Mouse (Mus musculus): ENCODE results near the gene Cnr2.

The Cnr2 gene

DNA sequence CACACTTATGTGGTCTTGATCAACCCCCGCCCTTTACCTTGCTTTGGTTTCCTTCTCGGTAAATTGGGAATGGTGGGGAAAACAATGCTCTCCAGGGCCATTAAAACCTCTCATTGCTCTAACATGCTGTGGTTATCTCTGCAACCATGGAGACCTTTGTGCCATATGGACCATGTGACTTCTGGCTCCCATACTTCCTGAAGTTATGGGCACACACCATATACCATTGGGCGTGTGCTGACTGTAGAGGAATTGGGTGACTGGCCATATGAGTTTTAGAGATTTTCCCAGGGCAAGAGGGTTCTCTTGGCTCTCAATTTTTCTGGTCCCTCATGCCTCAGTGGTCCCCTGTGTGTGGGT, 24.1 kb downstream of the Cnr2 start:
- peaks cover 16% of the 10 kb centered on the region for H3K27me3 ChIP-seq (ENCODE audit: insufficient read depth, low read length)
- H3K9me3 ChIP-seq (ENCODE audit: low read length): no peaks in the 10 kb centered on the region
- no peak for TF ChIP-seq POU5F1 (IDR thresholded peaks at IDR 0.05; ENCODE audit: borderline replicate concordance, low read length)
- no peak for TF ChIP-seq NANOG (IDR thresholded peaks at IDR 0.05; ENCODE audit: borderline replicate concordance, low read length)
- no peak for TF ChIP-seq CTCF (conservative IDR thresholded peaks at IDR 0.05; ENCODE audit: low read length)

GRCm38 (mm10) chr4:135920304-135921241, 25.4 kb downstream of the Cnr2 start, which contains the start of gene Fuca1:
Gene Fuca1 (plus strand): TSS chr4:135920735.
- Histone ChIP-seq H3K27me3 (ENCODE audit: insufficient read depth, low read length) (peaks cover 16% of the 10 kb centered on the region), H3K9me3 (ENCODE audit: low read length) (no peaks in the 10 kb centered on the region), H3K4me3 (replicated peaks; ENCODE audit: low read length) (peak within 1 kb of the TSS; percentile 91), H3K4me1 (replicated peaks; ENCODE audit: low read depth, low read length) (peaks cover 59% of the 10 kb centered on the region), H3K36me3 (ENCODE audit: insufficient read depth, low read length) (peaks cover 25% of the 10 kb centered on the region)
- TF ChIP-seq POU5F1 (IDR thresholded peaks at IDR 0.05; ENCODE audit: borderline replicate concordance, low read length) (no peak), CTCF (conservative IDR thresholded peaks at IDR 0.05; ENCODE audit: low read length) (peak; percentile 75)

More for the DNA sequence above, 24.1 kb downstream of the Cnr2 start:
- Histone ChIP-seq H3K4me3 (replicated peaks; ENCODE audit: low read length) (no peak overlapping the region), H3K36me3 (ENCODE audit: insufficient read depth, low read length) (peaks cover 15% of the 10 kb centered on the region), H3K4me1 (replicated peaks; ENCODE audit: low read depth, low read length) (peaks cover 46% of the 10 kb centered on the region)

DNA sequence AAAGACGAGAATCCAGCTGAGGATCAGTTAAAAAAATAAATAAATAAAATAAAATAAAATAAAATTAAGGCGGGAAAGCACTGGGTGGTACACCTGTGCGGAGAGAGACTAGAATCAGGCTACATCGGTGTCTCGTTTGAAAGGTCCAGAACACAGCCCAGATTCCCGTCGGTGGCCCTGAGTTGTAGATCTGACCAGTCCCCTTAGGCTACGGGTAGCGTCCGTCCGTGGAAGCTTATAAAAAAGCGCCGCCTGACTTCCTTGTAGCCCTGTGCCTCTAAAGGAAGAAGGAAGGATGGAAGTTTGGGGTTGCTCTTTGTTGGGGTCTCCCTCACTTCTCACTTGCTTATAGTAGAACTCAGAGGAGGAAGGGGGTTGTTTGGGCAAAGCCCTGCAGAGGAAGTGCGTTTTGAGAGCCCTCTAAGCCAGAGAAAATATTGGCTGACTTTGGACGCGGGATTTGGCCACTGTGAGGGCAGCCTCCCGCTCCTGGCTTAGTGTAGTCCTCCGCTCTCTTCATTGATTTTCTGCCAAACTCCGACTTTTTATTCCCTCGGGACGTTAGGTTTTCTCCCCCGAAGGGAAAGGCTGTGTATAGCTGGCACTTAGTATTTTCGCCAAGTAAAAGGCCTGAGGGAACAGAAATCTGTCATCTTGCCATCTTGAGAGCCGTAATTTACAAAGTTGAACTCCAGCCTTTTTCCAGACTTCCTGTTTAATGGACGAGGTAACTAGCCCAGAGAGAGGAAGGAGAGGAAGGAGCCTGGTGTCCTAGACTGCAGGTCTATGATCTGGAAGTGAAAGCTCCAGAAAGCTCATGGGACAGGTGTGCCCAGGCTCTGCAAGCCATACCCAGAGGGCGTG, 26.3 kb downstream of the Cnr2 start:
- peaks cover 25% of the 10 kb centered on the region for H3K36me3 ChIP-seq (ENCODE audit: insufficient read depth, low read length)
- TF ChIP-seq CTCF (conservative IDR thresholded peaks at IDR 0.05; ENCODE audit: low read length) (no peak), POU5F1 (IDR thresholded peaks at IDR 0.05; ENCODE audit: borderline replicate concordance, low read length) (no peak), NANOG (IDR thresholded peaks at IDR 0.05; ENCODE audit: borderline replicate concordance, low read length) (no peak)
- H3K27me3 ChIP-seq (ENCODE audit: insufficient read depth, low read length): peaks cover 15% of the 10 kb centered on the region
- H3K4me3 ChIP-seq (replicated peaks; ENCODE audit: low read length): peak overlapping the region; percentile 91
- H3K9me3 ChIP-seq (ENCODE audit: low read length): no peaks in the 10 kb centered on the region
- H3K4me1 ChIP-seq (replicated peaks; ENCODE audit: low read depth, low read length): peaks cover 66% of the 10 kb centered on the region

DNA sequence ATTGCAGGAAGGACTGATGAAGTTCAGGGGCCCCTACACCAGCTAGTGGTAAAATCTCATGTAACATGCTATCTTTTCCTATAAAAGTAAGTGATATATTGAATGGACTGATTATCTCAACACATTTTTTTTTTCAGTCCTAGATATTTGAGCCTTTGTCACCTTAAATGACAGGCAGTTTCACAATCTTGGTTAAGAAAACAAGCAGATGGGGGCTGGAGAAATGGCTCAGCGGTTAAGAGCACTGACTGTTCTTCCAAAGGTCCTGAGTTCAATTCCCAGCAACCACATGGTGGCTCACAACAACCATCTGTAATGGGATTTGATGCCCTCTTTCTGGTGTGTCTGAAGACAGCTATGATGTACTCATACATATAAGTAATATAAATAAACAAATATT, 27.0 kb downstream of the Cnr2 start:
- Histone ChIP-seq H3K27me3 (ENCODE audit: insufficient read depth, low read length) (peaks cover 8% of the 10 kb centered on the region), H3K4me1 (replicated peaks; ENCODE audit: low read depth, low read length) (peaks cover 67% of the 10 kb centered on the region), H3K4me3 (replicated peaks; ENCODE audit: low read length) (no peak overlapping the region), H3K36me3 (ENCODE audit: insufficient read depth, low read length) (peaks cover 25% of the 10 kb centered on the region), H3K9me3 (ENCODE audit: low read length) (no peaks in the 10 kb centered on the region)
- TF ChIP-seq CTCF (conservative IDR thresholded peaks at IDR 0.05; ENCODE audit: low read length): no peak
- TF ChIP-seq POU5F1 (IDR thresholded peaks at IDR 0.05; ENCODE audit: borderline replicate concordance, low read length): no peak
- TF ChIP-seq NANOG (IDR thresholded peaks at IDR 0.05; ENCODE audit: borderline replicate concordance, low read length): no peak

DNA sequence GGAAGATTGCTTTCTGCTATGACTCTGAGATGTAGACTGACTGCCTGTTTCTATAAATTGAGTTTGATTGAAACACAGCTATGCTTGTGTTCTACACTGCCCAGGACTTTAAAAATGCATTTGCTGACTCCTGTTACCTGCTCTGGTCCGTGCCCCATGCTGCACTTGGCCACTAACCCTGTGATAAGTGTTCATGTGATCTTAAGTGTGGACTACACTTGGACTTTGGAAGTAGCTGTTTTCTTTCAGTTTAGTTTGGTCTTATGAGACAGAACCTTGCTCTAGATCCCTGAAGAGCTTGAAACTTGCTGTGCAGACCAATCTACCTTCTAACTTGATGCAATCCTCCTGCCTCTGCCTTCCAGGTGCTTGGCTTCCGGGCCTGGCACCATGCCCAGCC, 29.2 kb downstream of the Cnr2 start:
- H3K4me3 ChIP-seq (replicated peaks; ENCODE audit: low read length): no peak overlapping the region
- H3K4me1 ChIP-seq (replicated peaks; ENCODE audit: low read depth, low read length): peaks cover 73% of the 10 kb centered on the region
- H3K36me3 ChIP-seq (ENCODE audit: insufficient read depth, low read length): peaks cover 31% of the 10 kb centered on the region
- H3K27me3 ChIP-seq (ENCODE audit: insufficient read depth, low read length): peaks cover 5% of the 10 kb centered on the region; the same call in 1 of the 2 replicates
- no peaks in the 10 kb centered on the region for H3K9me3 ChIP-seq (ENCODE audit: low read length)
- TF ChIP-seq POU5F1 (IDR thresholded peaks at IDR 0.05; ENCODE audit: borderline replicate concordance, low read length) (no peak), CTCF (conservative IDR thresholded peaks at IDR 0.05; ENCODE audit: low read length) (no peak), NANOG (IDR thresholded peaks at IDR 0.05; ENCODE audit: borderline replicate concordance, low read length) (no peak)

GRCm38 (mm10) chr4:135925341-135925740, 30.1 kb downstream of the Cnr2 start:
- H3K4me1 ChIP-seq (replicated peaks; ENCODE audit: low read depth, low read length): peaks cover 66% of the 10 kb centered on the region
- H3K27me3 ChIP-seq (ENCODE audit: insufficient read depth, low read length): peaks cover 5% of the 10 kb centered on the region; the same call in 1 of the 2 replicates
- peaks cover 37% of the 10 kb centered on the region for H3K36me3 ChIP-seq (ENCODE audit: insufficient read depth, low read length)
- H3K9me3 ChIP-seq (ENCODE audit: low read length): no peaks in the 10 kb centered on the region
- peak overlapping the region; percentile 64 for H3K4me3 ChIP-seq (replicated peaks; ENCODE audit: low read length)
- no peak for TF ChIP-seq POU5F1 (IDR thresholded peaks at IDR 0.05; ENCODE audit: borderline replicate concordance, low read length)
- no peak for TF ChIP-seq CTCF (conservative IDR thresholded peaks at IDR 0.05; ENCODE audit: low read length)
- TF ChIP-seq NANOG (IDR thresholded peaks at IDR 0.05; ENCODE audit: borderline replicate concordance, low read length): no peak

DNA sequence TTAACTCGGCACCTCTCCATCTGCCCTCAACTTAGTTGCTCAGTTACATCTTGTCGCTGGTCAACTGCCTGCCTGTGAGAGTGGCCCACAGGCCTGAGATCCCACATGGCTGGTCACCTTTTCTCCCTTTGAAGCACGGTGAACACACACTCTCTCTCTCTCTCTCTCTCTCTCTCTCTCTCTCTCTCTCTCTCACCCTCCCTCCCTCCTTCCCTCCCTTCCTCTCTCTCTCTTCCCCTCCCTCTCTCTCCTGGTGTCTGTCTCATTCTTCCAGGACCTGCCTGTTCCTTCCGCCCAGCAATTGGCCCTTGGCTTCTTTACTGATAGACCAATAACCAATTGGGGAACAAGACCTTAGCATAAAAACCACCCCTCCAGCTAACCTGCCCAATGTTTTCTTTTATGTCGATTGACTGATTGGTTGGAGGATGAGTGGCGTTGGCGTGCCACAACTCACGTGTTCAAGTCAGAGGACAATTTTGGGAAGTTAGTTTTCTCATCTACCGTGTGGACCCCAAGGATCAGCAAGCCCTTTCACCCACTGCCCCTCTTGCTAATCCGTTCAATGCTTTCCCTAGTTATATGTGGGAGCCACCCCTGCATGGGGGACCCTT, 31.1 kb downstream of the Cnr2 start:
- Histone ChIP-seq H3K4me1 (replicated peaks; ENCODE audit: low read depth, low read length) (peaks cover 65% of the 10 kb centered on the region), H3K27me3 (ENCODE audit: insufficient read depth, low read length) (peaks cover 5% of the 10 kb centered on the region; the same call in 1 of the 2 replicates), H3K36me3 (ENCODE audit: insufficient read depth, low read length) (peaks cover 46% of the 10 kb centered on the region), H3K4me3 (replicated peaks; ENCODE audit: low read length) (peak overlapping the region; percentile 64), H3K9me3 (ENCODE audit: low read length) (no peaks in the 10 kb centered on the region)
- no peak for TF ChIP-seq CTCF (conservative IDR thresholded peaks at IDR 0.05; ENCODE audit: low read length)
- TF ChIP-seq POU5F1 (IDR thresholded peaks at IDR 0.05; ENCODE audit: borderline replicate concordance, low read length): no peak
- TF ChIP-seq NANOG (IDR thresholded peaks at IDR 0.05; ENCODE audit: borderline replicate concordance, low read length): no peak

DNA sequence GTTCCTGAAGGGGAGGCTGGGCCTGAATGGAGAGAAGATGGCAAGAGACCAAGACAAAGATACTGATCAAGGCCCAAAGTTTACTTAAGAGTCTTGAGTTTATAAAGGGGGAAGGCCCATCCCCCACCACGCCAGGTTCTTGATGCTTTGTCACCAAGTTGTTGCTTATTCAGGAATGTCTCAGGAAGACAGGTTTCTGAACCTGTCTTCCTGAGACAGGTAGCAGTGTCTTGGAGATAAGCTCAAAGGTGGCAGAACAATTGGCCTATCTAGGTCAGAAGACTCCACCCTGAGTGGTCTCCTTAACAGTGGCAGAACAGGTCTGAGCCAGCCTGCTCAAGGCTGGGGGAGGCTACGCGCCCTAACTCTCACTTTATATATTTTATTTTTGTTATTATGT, 31.7 kb downstream of the Cnr2 start:
- TF ChIP-seq CTCF (conservative IDR thresholded peaks at IDR 0.05; ENCODE audit: low read length) (no peak), NANOG (IDR thresholded peaks at IDR 0.05; ENCODE audit: borderline replicate concordance, low read length) (no peak), POU5F1 (IDR thresholded peaks at IDR 0.05; ENCODE audit: borderline replicate concordance, low read length) (no peak)
- H3K4me1 ChIP-seq (replicated peaks; ENCODE audit: low read depth, low read length): peaks cover 59% of the 10 kb centered on the region
- H3K36me3 ChIP-seq (ENCODE audit: insufficient read depth, low read length): peaks cover 50% of the 10 kb centered on the region
- no peaks in the 10 kb centered on the region for H3K27me3 ChIP-seq (ENCODE audit: insufficient read depth, low read length)
- H3K4me3 ChIP-seq (replicated peaks; ENCODE audit: low read length): peak overlapping the region; percentile 64
- H3K9me3 ChIP-seq (ENCODE audit: low read length): no peaks in the 10 kb centered on the region

Data from E14TG2a.4 (cell line).